Mouse (Mus musculus) induced T-regulatory cell, adult 2 months (primary cell): ENCODE measurements around the gene Ptcd3.

Experiments
- DNase-seq: peaks from one replicate; pipeline ENCODE4 v3.0.0-alpha.2; 2012; ENCODE audit warnings: low read depth

The Ptcd3 gene

DNA sequence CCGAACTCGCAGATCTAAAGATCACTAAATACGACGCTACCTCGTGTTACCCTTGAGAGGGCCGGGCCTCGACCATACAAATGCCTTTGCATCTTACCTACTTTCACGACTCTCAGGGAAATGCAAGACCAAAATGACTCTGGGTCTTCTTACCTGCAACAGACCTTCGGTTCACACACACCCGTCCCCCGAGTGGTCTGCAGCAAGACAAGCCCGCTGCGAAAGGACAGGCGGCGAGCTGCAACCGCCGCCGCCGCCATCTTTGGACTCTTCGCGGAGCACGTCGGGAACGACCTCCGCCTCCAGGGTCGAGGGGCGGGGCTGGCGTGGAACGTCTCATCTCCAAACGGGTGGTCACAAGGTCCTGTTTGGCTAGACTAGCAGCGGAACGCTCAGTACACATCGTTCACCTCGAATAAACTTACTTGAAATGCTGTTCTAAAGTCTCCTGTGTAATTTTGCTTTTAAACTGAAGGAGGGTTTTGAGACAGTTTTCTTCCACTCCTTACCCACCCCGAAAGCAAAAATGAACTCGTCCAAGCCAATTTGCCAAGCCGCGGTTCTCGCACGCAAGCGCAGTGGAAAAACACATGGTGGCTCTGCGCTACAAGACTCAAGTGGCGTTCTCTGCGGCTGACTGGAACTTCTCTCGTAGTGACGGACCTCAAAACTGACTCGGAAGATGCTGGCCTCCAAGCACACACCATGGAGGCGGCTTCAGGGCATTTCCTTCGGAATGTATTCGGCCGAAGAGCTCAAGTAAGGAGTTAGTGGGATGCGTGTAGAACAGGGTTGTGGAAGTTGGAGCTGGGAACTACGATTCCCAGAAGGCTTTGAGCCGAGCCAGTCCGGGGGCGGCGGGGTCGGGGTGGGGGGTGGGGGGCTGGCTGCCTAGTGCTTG, at the start of gene Ptcd3, which contains the start of gene Polr1a:
TSS of gene Ptcd3 (minus strand) at position 270 of the 901 bp plus-strand sequence.
TSS of gene Polr1a (plus strand) at position 573 of the 901 bp plus-strand sequence.
- peak; percentile 98 for DNase-seq

DNA sequence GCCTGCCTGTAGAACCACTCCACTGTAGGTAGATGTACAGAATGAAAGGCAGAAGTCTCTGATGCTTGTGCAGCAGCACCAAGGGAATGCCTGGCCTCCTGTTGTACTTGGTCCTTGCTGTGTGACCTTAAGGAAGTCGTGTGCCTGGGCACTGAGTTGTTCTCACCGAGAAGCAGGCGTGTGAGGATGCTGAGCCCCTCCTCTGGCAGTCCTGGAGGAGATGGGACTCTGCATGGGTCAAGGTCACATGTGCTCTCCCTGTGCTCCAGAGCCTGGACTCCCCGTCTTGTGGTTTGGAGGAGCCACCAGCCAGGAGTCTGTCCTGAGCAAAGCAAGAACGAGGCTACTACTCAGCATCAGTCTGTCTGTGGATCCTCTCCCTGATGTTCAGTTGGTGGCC, 42.6 kb upstream of the Ptcd3 start:
- DNase-seq: no peak

DNA sequence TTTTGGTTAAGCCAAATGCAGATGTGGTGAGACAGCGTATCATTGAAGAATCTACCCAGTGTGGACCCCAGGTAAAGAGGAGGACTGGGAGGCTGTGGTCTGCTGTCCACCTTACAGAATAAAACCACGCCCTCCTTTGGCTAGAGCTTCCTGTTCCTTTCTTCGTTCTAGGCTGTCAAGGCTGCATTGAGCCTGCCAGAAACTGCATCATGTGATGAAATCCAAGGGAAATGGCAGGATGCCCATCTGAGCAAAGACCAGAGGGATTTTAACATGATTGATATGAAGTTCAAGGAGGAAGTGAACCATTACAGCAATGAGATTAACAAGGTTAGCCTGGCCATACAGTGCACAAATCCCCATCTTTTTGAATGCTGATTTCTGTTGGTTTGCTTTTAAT, 42.0 kb upstream of the Ptcd3 start:
- DNase-seq: no peak

DNA sequence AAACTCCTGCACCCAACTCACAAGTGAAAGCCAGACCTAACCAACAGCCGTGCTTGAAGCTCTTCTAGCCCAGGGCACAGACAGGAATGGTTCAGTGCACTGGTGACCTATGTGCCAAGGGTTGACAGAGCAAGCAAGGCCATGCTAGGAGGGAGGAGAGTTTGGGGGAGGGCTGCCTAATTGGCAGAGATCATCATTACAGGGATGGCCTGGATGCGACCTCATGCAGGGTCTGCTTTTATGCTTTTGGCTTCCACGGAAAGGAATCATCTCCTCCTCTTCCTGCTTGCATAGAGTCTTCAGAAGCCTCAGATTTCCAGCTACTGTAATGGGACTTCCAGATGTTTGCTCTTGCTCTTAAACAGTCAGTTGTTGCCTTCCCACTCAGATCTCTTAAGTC, 41.2 kb upstream of the Ptcd3 start:
- DNase-seq: no peak

DNA sequence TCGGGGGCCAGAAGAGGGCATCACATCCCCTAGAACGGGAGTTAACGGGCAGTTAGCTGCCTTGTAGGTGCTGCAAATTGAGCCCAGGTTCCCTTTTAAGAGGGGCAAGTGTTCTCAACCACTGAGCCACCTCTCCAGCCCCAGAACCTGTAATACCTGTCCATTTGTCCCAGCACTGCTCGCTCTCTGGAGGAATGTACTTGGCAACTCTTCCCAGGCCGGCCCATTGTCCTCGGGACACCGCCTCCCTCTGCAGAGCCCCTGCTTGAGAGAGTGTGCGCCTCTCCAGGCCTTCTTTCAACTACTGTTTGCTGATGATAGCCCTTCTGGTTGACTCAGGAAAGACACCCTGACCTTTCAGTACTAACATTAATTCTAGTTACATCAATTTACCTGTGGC, 37.6 kb upstream of the Ptcd3 start:
- no peak for DNase-seq

DNA sequence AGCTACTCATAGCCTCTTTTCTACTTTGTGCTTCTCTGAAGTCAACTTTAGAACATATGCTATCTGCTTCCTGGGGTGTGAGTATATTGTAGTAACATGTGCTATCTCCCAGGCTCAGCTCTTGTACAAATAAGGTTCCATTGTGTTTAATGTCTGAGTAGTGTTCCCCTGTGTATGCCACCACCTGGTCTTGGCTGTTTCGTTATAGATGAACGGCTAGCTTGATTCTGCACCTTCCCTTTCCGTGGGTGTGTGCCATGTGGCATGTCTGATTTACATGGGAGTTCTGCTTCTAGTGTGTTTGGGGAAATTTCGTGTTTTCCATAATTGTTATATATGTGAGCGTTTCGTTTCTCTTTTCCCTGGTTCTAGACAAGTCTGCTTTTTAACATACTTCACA, 36.6 kb upstream of the Ptcd3 start:
- no peak for DNase-seq

DNA sequence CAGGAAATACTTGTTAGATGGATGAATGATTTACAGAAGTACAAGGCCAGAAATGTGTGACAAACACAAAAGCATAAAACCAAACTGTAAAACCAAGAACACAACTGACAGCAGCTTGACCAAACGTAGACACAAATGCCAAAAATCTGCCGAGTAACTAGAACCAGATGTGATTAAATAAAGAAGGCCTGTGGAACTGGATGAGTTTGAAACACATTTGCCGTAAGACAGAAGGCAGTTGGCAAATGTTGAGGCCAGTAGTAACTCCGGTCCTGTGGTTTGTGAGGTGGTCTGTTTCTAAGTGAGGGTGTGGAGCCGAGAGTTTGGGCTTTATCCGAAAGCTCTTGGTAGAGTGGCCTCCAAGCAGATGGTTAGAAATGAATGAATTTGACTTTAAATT, 32.4 kb upstream of the Ptcd3 start:
- DNase-seq: no peak

DNA sequence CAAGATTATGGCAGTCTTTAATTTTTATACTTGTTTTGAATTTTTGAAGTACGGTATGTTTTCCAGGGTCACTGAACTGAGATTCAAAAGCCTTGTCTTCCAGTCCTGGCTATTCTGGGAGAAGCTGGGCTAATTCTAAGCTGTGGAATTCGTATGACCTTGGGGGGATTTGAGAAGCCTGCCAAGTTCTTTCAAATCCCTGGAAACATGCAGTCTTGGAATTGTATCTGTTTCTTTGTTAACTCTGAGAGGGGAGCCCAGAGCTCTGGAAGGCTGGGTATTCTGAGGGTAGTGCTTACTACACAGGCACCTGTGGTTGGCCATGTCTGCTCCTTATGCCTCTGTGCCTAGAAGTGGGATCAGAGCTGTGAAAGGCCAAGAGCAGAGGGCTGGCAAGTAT, 27.2 kb upstream of the Ptcd3 start:
- no peak for DNase-seq

DNA sequence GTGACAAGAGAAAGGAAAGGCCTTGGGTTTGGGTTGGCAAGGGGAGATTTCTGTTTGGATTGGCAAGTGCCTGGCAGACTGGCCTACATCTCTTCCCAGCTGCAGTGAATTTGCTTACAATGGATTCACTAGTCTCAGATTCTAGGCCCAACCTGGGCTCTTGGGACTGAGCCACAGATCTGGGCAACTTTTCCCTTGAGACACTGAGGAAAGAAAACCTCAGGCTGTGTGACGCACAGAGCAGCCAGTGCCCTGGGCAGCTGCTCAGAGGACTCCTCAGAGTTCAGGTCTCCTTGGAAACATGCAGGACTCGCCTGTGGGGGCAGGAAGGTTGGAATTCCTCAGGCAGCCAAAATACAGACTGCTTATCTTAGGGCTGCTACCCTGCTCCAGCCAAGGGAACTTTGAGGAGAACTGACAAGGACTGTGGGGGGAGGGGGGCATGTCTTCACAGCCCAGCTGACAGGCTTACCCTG, 25.6 kb upstream of the Ptcd3 start:
- no peak for DNase-seq

DNA sequence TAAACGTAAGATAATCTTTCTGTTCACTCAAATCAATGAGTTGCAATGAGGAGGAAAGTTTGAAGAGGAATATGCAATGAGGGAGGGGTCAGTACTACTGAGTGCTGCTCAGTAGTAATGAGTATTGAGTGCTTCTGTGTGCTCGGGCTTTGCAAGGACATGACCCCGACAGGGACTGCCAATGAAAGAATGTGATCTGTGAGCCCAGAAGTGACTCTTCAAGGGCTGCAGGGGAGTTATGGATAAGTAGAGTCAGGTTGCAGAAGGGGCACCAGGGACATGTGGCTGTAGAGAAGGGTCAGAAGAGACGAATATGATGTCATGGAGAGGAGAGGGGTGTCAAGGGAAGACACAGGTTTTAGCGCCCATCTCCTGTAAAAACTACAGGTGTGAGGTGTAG, 23.8 kb upstream of the Ptcd3 start:
- DNase-seq: no peak

DNA sequence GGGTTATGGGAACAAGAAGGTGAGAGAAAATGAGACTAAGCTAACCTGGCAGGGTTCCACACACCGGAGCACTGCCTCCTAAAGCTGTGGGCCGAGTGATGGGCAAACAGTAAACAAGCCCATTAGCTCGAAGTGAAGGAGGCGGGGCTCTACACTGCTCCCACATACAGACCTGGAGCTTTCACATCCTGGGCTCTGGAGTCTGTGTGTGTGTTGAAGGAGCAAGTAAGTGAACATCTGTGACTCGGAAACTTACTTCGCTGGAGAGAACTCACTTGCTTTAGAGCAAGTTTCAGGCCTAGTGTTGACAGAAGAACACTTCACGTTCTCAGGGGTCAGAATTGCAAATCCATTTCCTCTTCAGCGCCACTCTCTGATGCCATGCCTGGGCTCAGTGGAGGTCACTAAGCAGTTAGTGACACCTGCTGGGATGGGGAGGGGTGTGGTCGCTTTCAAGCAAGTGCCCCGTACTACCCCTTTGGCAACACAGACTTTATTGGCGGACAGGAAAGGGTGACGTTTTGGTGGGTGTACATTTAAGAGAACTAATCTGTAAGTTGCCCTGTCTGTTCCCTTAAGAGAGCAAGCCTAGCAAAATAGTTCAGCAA, 22.4 kb upstream of the Ptcd3 start:
- no peak for DNase-seq

DNA sequence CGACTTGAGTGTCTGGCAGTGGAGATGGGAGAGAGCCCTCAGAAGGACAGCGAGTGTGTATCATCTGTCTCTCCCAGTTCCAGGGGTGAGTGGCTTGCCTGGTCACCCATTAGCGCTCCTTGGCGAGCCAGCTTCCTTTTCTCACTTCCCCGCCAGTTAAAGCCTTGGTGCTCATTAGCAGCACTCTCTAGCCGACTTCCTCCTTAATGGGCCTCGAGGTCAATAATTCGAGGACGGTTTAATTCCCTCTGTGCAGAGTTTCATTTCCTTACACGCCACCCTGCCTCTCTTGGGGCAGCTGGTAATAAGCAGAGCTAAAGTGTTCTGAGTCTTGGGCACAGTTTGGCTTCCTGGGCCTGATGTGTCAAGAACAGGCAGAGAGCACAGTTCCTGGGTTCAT, 21.5 kb upstream of the Ptcd3 start:
- no peak for DNase-seq

DNA sequence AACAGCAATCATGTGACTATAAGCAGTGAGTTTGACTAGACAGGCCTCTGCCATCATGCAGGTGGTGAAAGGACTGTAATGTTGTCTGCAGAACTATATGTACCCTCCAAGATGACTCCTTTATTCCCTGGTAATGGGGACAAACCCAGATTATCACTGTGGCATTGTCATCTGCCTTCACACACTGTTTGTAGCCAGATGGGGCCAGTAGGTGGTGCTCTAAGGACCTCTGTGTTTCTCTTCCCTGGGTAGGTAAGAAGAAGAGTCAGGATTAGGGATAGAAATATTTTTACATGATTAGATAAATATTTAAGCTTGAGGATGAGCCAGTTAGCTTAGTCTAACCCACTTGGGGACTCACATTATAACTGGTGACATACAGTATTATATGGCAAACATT, 19.4 kb upstream of the Ptcd3 start:
- peak; percentile 73 for DNase-seq

DNA sequence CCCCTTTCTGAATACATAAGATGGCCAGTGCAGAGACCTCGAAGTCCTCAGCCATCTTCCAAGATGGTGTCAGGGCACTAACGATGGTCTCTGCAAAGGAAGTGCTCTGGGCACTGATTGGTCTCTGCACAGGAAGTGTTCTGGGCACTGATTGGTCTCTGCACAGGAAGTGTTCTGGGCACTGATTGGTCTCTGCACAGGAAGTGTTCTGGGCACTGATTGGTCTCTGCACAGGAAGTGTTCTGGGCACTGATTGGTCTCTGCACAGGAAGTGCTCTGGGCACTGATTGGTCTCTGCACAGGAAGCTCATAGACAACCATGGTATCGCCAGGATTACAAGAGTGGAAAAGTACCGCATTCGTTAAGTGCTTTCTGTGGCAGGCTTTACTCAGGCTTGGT, 16.7 kb upstream of the Ptcd3 start:
- peak; percentile 25 for DNase-seq

DNA sequence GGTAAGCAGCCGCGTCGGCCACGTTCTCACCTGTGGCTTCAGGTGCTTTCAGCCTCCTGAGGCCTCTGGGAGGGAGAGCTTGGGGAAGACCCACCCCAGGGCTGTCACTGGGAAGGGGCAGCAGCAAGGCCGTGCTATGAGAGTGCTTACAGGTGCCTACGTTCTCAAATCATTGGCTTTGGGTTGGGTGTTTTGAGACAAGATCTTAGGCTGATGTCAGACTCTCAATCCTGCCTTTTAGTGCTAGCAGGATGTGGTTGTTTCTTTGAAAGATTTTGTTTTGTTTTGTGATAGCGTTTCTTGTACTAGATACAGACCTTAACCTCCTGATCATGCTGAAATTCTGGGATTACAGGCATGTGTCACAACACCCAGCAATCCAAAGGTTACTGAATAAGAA, 12.2 kb upstream of the Ptcd3 start:
- DNase-seq: peak; percentile 28

DNA sequence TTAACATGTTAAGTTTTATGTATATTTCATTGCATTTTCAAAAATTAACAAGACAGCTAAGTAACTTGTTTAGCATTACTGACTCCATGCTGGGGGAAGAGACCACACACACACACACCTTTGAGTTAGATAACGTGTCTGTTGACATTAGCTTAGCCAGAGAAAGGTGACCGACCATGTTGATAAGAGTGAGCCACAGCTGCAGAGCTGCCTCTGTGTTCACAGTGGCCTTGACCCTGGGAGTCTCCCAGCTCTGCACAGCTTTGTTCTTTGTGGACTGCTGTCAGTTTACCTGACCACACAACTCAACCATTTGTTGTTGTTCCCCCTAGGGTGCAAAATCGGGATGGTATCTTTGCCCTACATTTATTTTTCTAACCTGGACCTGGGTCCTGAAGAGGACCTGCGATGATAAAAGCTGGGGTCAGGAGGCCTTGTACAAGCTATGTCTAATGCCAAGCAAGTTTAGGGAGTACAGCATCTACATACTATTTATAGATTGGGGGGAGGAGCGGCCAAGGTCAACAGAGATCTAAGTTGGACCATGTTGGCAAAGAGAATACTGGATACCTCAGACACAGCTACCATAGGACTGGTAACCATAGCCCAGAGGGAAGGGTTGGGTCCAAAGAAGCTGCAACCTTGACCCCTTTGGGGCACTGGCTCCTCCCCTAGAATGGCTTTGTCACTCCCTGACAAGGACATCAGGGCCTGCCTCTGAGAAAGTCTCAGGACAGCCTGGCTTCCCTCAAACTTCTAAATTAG, 3.3 kb upstream of the Ptcd3 start:
- DNase-seq: no peak

DNA sequence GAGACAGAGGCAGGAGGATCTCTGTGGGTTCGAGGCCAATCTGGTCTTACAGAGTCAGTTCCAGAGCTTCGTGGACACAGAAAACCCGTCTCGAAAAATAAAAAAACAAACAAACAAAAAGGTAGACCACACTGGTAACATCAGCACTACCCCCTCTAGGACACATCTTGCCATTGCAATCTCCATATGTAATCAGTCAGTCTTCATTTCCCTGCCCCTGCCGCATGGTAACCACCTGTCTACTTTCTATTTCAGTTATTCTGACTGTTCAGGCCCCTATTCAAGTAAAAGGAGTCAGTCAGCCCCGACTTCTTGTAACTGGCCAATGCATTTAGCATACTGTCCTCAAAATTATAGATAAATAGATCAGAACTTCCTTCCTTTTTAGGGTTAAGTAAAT, 1.3 kb upstream of the Ptcd3 start:
- peak; percentile 77 for DNase-seq

DNA sequence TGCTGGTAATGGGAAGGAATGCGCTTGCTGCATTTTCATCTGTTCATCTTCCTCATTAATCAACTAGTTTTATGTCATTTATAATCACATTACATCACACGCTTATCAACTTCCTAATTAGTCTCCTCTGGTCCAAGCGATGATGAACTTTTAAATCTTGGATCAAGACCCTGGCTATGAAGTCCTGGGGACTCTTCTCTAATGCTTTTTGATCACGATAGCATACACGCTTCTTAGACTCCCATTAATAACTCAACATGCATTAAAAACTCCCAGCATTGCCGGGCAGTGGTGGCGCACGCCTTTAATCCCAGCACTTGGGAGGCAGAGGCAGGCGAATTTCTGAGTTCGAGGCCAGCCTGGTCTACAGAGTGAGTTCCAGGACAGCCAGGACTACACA, 834 bp upstream of the Ptcd3 start:
- no peak for DNase-seq

DNA sequence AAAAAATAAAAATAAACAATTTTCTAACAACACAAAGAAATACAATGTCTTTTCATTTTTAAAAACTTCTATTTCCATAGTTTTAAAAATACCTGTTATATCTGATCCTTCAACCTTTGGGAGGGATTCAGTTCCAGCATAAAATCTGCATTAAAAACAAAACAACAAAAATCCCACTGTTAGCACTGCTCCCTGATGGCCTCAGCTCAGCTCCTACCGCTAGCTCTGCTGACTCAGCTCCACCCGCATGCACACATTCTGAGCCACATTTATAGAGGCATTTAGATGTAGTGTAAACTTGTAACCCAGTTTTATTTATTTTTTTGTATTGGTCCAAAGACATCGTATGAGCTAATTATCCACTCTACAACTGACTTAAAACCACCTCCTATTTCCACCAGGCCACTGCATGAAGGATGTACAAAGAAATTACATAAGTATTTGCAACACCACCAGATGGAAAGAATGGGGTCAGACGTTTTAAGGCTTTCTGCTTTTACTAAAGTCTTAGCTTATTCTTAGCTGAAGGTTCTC, 781 bp downstream of the Ptcd3 start:
- peak; percentile 32 for DNase-seq

DNA sequence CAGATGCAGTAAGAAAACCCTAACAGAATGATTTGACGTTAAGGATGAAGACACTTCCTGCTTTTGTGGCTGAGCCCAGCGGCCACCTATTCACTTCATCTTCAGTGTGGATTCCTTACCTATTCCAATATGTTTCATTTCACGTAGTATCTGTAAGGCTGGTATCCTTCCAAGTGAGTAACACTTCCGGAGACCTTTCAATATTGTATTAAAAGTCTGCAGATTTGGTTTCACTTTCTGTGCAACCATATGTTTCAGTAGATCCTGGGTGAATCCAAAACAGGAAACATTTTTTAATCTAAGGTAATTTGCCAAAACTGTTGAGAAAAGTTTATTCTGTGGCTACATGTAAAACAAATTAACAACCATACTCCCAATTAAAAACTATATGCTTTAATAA, 15.3 kb downstream of the Ptcd3 start:
- peak; percentile 49 for DNase-seq

DNA sequence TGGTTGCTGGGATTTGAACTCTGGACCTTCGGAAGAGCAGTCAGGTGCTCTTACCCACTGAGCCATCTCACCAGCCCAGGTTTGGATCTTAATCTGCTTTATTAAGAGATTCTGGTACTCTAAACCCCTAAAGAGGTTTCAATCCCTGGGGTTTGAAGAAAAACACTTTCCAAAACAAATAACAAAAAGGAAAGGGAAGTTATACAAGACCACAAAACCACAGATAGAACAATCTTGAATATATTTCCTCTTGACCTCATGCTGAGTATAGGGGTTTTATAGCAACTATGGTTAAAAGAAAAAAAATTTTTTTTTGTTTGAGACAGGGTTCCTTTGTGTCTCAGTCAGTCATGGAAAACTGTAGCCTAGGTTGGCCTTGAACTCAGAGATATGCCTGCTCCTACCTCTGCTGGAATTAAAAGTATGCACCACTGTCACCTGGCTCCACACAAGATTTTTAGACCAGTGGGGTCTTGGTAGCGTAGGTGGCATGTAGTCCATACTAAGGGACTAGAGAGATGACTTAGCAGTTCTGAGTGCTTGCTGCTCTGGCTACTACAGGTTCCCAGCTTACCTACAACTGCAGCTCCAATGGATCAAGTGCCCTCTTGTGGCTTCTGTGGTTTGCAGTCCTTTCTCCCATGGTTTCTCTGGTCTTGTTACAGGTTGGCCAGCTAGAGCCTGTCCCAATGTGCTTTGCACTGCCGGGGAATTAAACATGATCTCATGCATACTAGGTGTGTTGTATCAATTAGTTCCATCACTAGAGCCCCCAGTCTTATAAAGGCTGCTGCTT, 30.4 kb downstream of the Ptcd3 start:
- DNase-seq: peak; percentile 19

DNA sequence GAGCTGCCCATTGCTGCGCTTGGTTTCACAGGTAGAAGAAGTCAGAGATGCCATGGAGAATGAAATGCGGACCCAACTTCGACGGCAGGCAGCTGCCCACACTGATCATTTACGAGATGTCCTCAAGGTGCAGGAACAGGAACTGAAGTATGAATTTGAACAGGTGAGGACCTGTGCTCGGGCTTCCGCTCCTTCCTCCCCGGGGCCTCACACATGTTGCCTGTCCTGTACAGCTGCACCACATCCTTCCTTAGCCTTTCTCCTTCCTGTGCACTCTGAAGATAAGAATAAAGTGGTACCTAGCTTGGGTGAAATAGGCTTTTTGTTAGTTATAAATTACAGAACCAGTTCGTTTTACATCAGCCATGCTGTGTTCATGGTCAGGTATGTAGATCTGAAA, 37.2 kb downstream of the Ptcd3 start:
- peak; percentile 15 for DNase-seq
